Mouse (Mus musculus) forelimb bud, embryonic 11.5 days (tissue): ENCODE results near the gene Crocc.
A peak's percentile ranks its signal among the peaks of the same experiment; 100 is the strongest.

Source experiments
- DNase-seq: peaks from one replicate; pipeline ENCODE4 v3.0.0-alpha.2; 2012; ENCODE audit warnings: low read depth, low spot score

Crocc gene

GRCm38 (mm10) chr4:141020811-141021613, 39.3 kb downstream of the Crocc start:
- peak; percentile 32 for DNase-seq

GRCm38 (mm10) chr4:141020220-141020619, 40.1 kb downstream of the Crocc start:
- DNase-seq = no peak

- no peak for DNase-seq
Measured at GRCm38 (mm10) chr4:141017657-141018436, 42.5 kb downstream of the Crocc start.

- no peak for DNase-seq
Measured at GRCm38 (mm10) chr4:141016311-141016710, 44.0 kb downstream of the Crocc start.

GRCm38 (mm10) chr4:141015356-141015755, 45.0 kb downstream of the Crocc start:
- DNase-seq = no peak

GRCm38 (mm10) chr4:141014856-141015255, 45.5 kb downstream of the Crocc start:
- DNase-seq = no peak

GRCm38 (mm10) chr4:141014114-141014513, 46.2 kb downstream of the Crocc start:
- no peak for DNase-seq

GRCm38 (mm10) chr4:141012558-141012957, 47.8 kb downstream of the Crocc start:
- DNase-seq = no peak

- peak; percentile 43 for DNase-seq
Measured at GRCm38 (mm10) chr4:141011556-141012328, 48.6 kb downstream of the Crocc start.

GRCm38 (mm10) chr4:141010941-141011429, 49.4 kb downstream of the Crocc start:
- DNase-seq = peak; percentile 64

- DNase-seq = peak; percentile 62
Measured at GRCm38 (mm10) chr4:141010526-141010925, 49.8 kb downstream of the Crocc start.

GRCm38 (mm10) chr4:141010118-141010517, 50.2 kb downstream of the Crocc start, which contains the start of gene Mfap2:
Gene Mfap2, plus strand, starts transcription at chr4:141010418.
- DNase-seq = no peak

- DNase-seq = no peak
Measured at GRCm38 (mm10) chr4:141008028-141008427, 52.3 kb downstream of the Crocc start.

GRCm38 (mm10) chr4:141005983-141006382, 54.4 kb downstream of the Crocc start:
- no peak for DNase-seq

- DNase-seq = no peak
Measured at GRCm38 (mm10) chr4:140996812-140997211, 63.5 kb downstream of the Crocc start.

GRCm38 (mm10) chr4:140995811-140996210, 64.5 kb downstream of the Crocc start:
- no peak for DNase-seq

GRCm38 (mm10) chr4:140993846-140994245, 66.5 kb downstream of the Crocc start:
- DNase-seq = no peak

- no peak for DNase-seq
Measured at GRCm38 (mm10) chr4:140992215-140992614, 68.1 kb downstream of the Crocc start.

- no peak for DNase-seq
Measured at GRCm38 (mm10) chr4:140989447-140989846, 70.9 kb downstream of the Crocc start.

GRCm38 (mm10) chr4:140988706-140989290, 71.6 kb downstream of the Crocc start:
- no peak for DNase-seq

- no peak for DNase-seq
Measured at GRCm38 (mm10) chr4:140987476-140987875, 72.9 kb downstream of the Crocc start.
